ENCODE assay signal across 13 mouse cellular contexts in genomic region chr9:118699716-118700115, GRCm38 (mm10).
A peak's percentile ranks its signal among the peaks of the same experiment; 100 is the strongest.
DNase-seq lines count a peak whose midpoint lies in the region; ATAC-seq lines count a peak whose summit lies in the region.
"Had no signal": no experiment of that assay in that cellular context is flagged by ENCODE, and none has a peak within 500 bp of the region (broad histone marks: within the 10 kb centered on the region; RNA-seq: fewer than 3 reads in every experiment).

No protein-coding gene starts in this region.

- peaks cover 32% of the 10 kb centered on the region for H3K36me3 ChIP-seq in embryonic facial prominence, embryonic 10.5 days (replicated peaks)
- no peaks in the 10 kb centered on the region for H3K36me3 ChIP-seq in hindbrain, embryonic 14.5 days (replicated peaks; ENCODE audit: control insufficient read depth, insufficient read depth)

- H3K9me3 ChIP-seq in embryonic facial prominence, embryonic 10.5 days = no peaks in the 10 kb centered on the region
- H3K9me3 ChIP-seq in hindbrain, embryonic 14.5 days (ENCODE audit: control insufficient read depth, low read length) = no peaks in the 10 kb centered on the region
- H3K9me3 ChIP-seq: limb, embryonic 12.5 days had no signal

- peaks cover 29% of the 10 kb centered on the region for H3K4me1 ChIP-seq in embryonic facial prominence, embryonic 10.5 days
- H3K4me1 ChIP-seq in hindbrain, embryonic 14.5 days (replicated peaks; ENCODE audit: control insufficient read depth, insufficient read depth, low read length) = no peaks in the 10 kb centered on the region

- H3K27ac ChIP-seq in embryonic facial prominence, embryonic 10.5 days (replicated peaks) = 0 out of 2 replicates have a peak overlapping the region, but pooled peaks have one; percentile 4
- H3K27ac ChIP-seq in hindbrain, embryonic 14.5 days = no peak overlapping the region
- H3K27ac ChIP-seq: hindbrain, postnatal 0 days had no signal

- no peak overlapping the region for H3K4me3 ChIP-seq in embryonic facial prominence, embryonic 10.5 days
- H3K4me3 ChIP-seq in hindbrain, embryonic 14.5 days (replicated peaks; ENCODE audit: low read length) = no peak overlapping the region
- H3K4me3 ChIP-seq: limb, embryonic 12.5 days had no signal

- DNase-seq in heart, postnatal 4 days = peak; percentile 39
- DNase-seq in heart, adult 18-20 months = no peak
- DNase-seq in embryonic facial prominence, embryonic 10.5 days (ENCODE audit: low spot score) = no peak
- DNase-seq in gastrocnemius, postnatal 25 days = peak; percentile 45
- peak; percentile 69 for DNase-seq in lung, postnatal 10 days
- no peak for DNase-seq in embryo, embryonic 10.5 days (ENCODE audit: low spot score)
- DNase-seq in hindbrain, embryonic 14.5 days (ENCODE audit: low spot score) = no peak
- DNase-seq in thymus, postnatal 25 days = no peak
- DNase-seq: cerebellum, adult 9-11 months had no signal

- H3K9ac ChIP-seq in hindbrain, embryonic 14.5 days = no peak overlapping the region
- H3K9ac ChIP-seq: limb, embryonic 12.5 days had no signal

- no peak for ATAC-seq in hindbrain, embryonic 14.5 days (ENCODE audit: low FRiP score)
- ATAC-seq: forebrain, embryonic 16.5 days; hindbrain, postnatal 0 days had no signal

- no peak overlapping the region for H3K4me2 ChIP-seq in hindbrain, embryonic 14.5 days (replicated peaks)
- H3K4me2 ChIP-seq: heart, embryonic 11.5 days; limb, embryonic 12.5 days had no signal

- WGBS in embryonic facial prominence, embryonic 10.5 days = 93% methylated on average over 4 of the region's 4 CpGs
- WGBS in hindbrain, embryonic 14.5 days = 96% methylated on average over 4 of the region's 4 CpGs

- H3K27me3 ChIP-seq in embryonic facial prominence, embryonic 10.5 days (replicated peaks; ENCODE audit: low read depth, poor library complexity, severe bottlenecking) = no peaks in the 10 kb centered on the region
- H3K27me3 ChIP-seq in hindbrain, embryonic 14.5 days (ENCODE audit: control insufficient read depth, insufficient read depth, low read length) = no peaks in the 10 kb centered on the region
- H3K27me3 ChIP-seq: limb, embryonic 12.5 days had no signal

Comparison
In these comparisons a context has a peak if more than half of its experiments do, and no peak if none do; other contexts are left out.
1. DNase-seq: peak in heart, postnatal 4 days (single experiment), gastrocnemius, postnatal 25 days (single experiment) and lung, postnatal 10 days (single experiment); none in heart, adult 18-20 months (0 of 2), embryonic facial prominence, embryonic 10.5 days (single experiment), embryo, embryonic 10.5 days (single experiment), hindbrain, embryonic 14.5 days (single experiment) and thymus, postnatal 25 days (single experiment).